Mouse (Mus musculus): ENCODE measurements around the gene Arhgef12. TPM values are rescaled to one million over a fixed set of nuclear protein-coding genes. Genes with fewer than 3 reads are reported as not detected.

Arhgef12 gene
- polyA plus RNA-seq, 1 experiment from 2014 or later, result 22.1 TPM

GRCm38 (mm10) chr9:43038466-43038865 lies 68.6 kb downstream of the Arhgef12 start:
- no peak overlapping the region for H3K27ac ChIP-seq (ENCODE audit: low read length)
- H3K4me2 ChIP-seq (ENCODE audit: low read length), result no peak overlapping the region
- no peak for ATAC-seq
- H3K27me3 ChIP-seq (ENCODE audit: control insufficient read depth, insufficient read depth, low read depth, low read length), result no peaks in the 10 kb centered on the region
- H3K9ac ChIP-seq (ENCODE audit: low read depth, low read length), result no peak overlapping the region
- 88% methylated on average over 8 of the region's 8 CpGs for WGBS
- no peak overlapping the region for H3K4me3 ChIP-seq (ENCODE audit: low read depth, low read length)
- H3K4me1 ChIP-seq (ENCODE audit: control insufficient read depth, insufficient read depth, low read length), result no peaks in the 10 kb centered on the region
- H3K36me3 ChIP-seq (ENCODE audit: control insufficient read depth, insufficient read depth, low read length), result peaks cover 8% of the 10 kb centered on the region; the same call in 1 of the 2 replicates
- no peaks in the 10 kb centered on the region for H3K9me3 ChIP-seq (replicated peaks; ENCODE audit: control insufficient read depth, low read length, poor library complexity, severe bottlenecking)

GRCm38 (mm10) chr9:43035208-43035607 lies 71.8 kb downstream of the Arhgef12 start:
- H3K36me3 ChIP-seq (ENCODE audit: control insufficient read depth, insufficient read depth, low read length), result peaks cover 2% of the 10 kb centered on the region; the same call in 1 of the 2 replicates
- no peak overlapping the region for H3K9ac ChIP-seq (ENCODE audit: low read depth, low read length)
- 49% methylated on average over 4 of the region's 4 CpGs for WGBS

GRCm38 (mm10) chr9:43034273-43034672 lies 72.8 kb downstream of the Arhgef12 start:
- Histone ChIP-seq H3K27me3 (ENCODE audit: control insufficient read depth, insufficient read depth, low read depth, low read length) (no peaks in the 10 kb centered on the region), H3K4me2 (ENCODE audit: low read length) (no peak overlapping the region), H3K9ac (ENCODE audit: low read depth, low read length) (no peak overlapping the region), H3K36me3 (ENCODE audit: control insufficient read depth, insufficient read depth, low read length) (no peaks in the 10 kb centered on the region), H3K27ac (ENCODE audit: low read length) (no peak overlapping the region), H3K4me1 (ENCODE audit: control insufficient read depth, insufficient read depth, low read length) (peaks cover 2% of the 10 kb centered on the region; the same call in 1 of the 2 replicates), H3K9me3 (replicated peaks; ENCODE audit: control insufficient read depth, low read length, poor library complexity, severe bottlenecking) (no peaks in the 10 kb centered on the region), H3K4me3 (ENCODE audit: low read depth, low read length) (no peak overlapping the region)
- ATAC-seq, result no peak

More at GRCm38 (mm10) chr9:43035208-43035607, 71.8 kb downstream of the Arhgef12 start:
- no peaks in the 10 kb centered on the region for H3K27me3 ChIP-seq (ENCODE audit: control insufficient read depth, insufficient read depth, low read depth, low read length)
- no peak overlapping the region for H3K4me3 ChIP-seq (ENCODE audit: low read depth, low read length)
- no peak for ATAC-seq
- peaks cover 2% of the 10 kb centered on the region; the same call in 1 of the 2 replicates for H3K4me1 ChIP-seq (ENCODE audit: control insufficient read depth, insufficient read depth, low read length)
- no peak overlapping the region for H3K27ac ChIP-seq (ENCODE audit: low read length)
- no peaks in the 10 kb centered on the region for H3K9me3 ChIP-seq (replicated peaks; ENCODE audit: control insufficient read depth, low read length, poor library complexity, severe bottlenecking)
- H3K4me2 ChIP-seq (ENCODE audit: low read length), result no peak overlapping the region

GRCm38 (mm10) chr9:43027757-43028156 lies 79.3 kb downstream of the Arhgef12 start:
- ATAC-seq, result no peak
- WGBS, result 84% methylated on average over 5 of the region's 5 CpGs
- H3K4me2 ChIP-seq (ENCODE audit: low read length), result no peak overlapping the region
- peaks cover 6% of the 10 kb centered on the region; the same call in 1 of the 2 replicates for H3K36me3 ChIP-seq (ENCODE audit: control insufficient read depth, insufficient read depth, low read length)
- no peaks in the 10 kb centered on the region; the same call in 1 of the 2 replicates for H3K4me1 ChIP-seq (ENCODE audit: control insufficient read depth, insufficient read depth, low read length)
- no peak overlapping the region for H3K9ac ChIP-seq (ENCODE audit: low read depth, low read length)
- H3K27me3 ChIP-seq (ENCODE audit: control insufficient read depth, insufficient read depth, low read depth, low read length), result no peaks in the 10 kb centered on the region
- no peak overlapping the region for H3K27ac ChIP-seq (ENCODE audit: low read length)
- no peaks in the 10 kb centered on the region for H3K9me3 ChIP-seq (replicated peaks; ENCODE audit: control insufficient read depth, low read length, poor library complexity, severe bottlenecking)
- no peak overlapping the region for H3K4me3 ChIP-seq (ENCODE audit: low read depth, low read length)

- H3K27me3 ChIP-seq (ENCODE audit: control insufficient read depth, insufficient read depth, low read depth, low read length), result no peaks in the 10 kb centered on the region
- H3K4me2 ChIP-seq (ENCODE audit: low read length), result no peak overlapping the region
- ATAC-seq, result no peak
- peaks cover 10% of the 10 kb centered on the region for H3K36me3 ChIP-seq (ENCODE audit: control insufficient read depth, insufficient read depth, low read length)
- H3K27ac ChIP-seq (ENCODE audit: low read length), result no peak overlapping the region
- no peak overlapping the region for H3K9ac ChIP-seq (ENCODE audit: low read depth, low read length)
- no peaks in the 10 kb centered on the region for H3K4me1 ChIP-seq (ENCODE audit: control insufficient read depth, insufficient read depth, low read length)
- no peaks in the 10 kb centered on the region for H3K9me3 ChIP-seq (replicated peaks; ENCODE audit: control insufficient read depth, low read length, poor library complexity, severe bottlenecking)
- H3K4me3 ChIP-seq (ENCODE audit: low read depth, low read length), result no peak overlapping the region
- 89% methylated on average over 5 of the region's 5 CpGs for WGBS
Measured at GRCm38 (mm10) chr9:43021515-43022251, 85.4 kb downstream of the Arhgef12 start.

GRCm38 (mm10) chr9:43019656-43020055 lies 87.4 kb downstream of the Arhgef12 start:
- no peak overlapping the region for H3K9ac ChIP-seq (ENCODE audit: low read depth, low read length)
- no peak overlapping the region for H3K4me2 ChIP-seq (ENCODE audit: low read length)
- H3K4me1 ChIP-seq (ENCODE audit: control insufficient read depth, insufficient read depth, low read length), result no peaks in the 10 kb centered on the region
- H3K27ac ChIP-seq (ENCODE audit: low read length), result no peak overlapping the region
- no peaks in the 10 kb centered on the region for H3K9me3 ChIP-seq (replicated peaks; ENCODE audit: control insufficient read depth, low read length, poor library complexity, severe bottlenecking)
- ATAC-seq, result no peak
- 95% methylated on average over 9 of the region's 9 CpGs for WGBS
- peaks cover 7% of the 10 kb centered on the region for H3K36me3 ChIP-seq (ENCODE audit: control insufficient read depth, insufficient read depth, low read length)
- H3K27me3 ChIP-seq (ENCODE audit: control insufficient read depth, insufficient read depth, low read depth, low read length), result no peaks in the 10 kb centered on the region
- no peak overlapping the region for H3K4me3 ChIP-seq (ENCODE audit: low read depth, low read length)

GRCm38 (mm10) chr9:43015786-43016185 lies 91.3 kb downstream of the Arhgef12 start:
- H3K9me3 ChIP-seq (replicated peaks; ENCODE audit: control insufficient read depth, low read length, poor library complexity, severe bottlenecking), result no peaks in the 10 kb centered on the region
- no peak overlapping the region for H3K4me2 ChIP-seq (ENCODE audit: low read length)
- no peaks in the 10 kb centered on the region for H3K4me1 ChIP-seq (ENCODE audit: control insufficient read depth, insufficient read depth, low read length)
- 94% methylated on average over 5 of the region's 5 CpGs for WGBS
- no peak for ATAC-seq
- H3K4me3 ChIP-seq (ENCODE audit: low read depth, low read length), result no peak overlapping the region
- no peak overlapping the region for H3K27ac ChIP-seq (ENCODE audit: low read length)
- H3K9ac ChIP-seq (ENCODE audit: low read depth, low read length), result no peak overlapping the region
- H3K27me3 ChIP-seq (ENCODE audit: control insufficient read depth, insufficient read depth, low read depth, low read length), result no peaks in the 10 kb centered on the region
- H3K36me3 ChIP-seq (ENCODE audit: control insufficient read depth, insufficient read depth, low read length), result peaks cover 9% of the 10 kb centered on the region

- Histone ChIP-seq H3K9me3 (replicated peaks; ENCODE audit: control insufficient read depth, low read length, poor library complexity, severe bottlenecking) (no peaks in the 10 kb centered on the region), H3K36me3 (ENCODE audit: control insufficient read depth, insufficient read depth, low read length) (peaks cover 9% of the 10 kb centered on the region), H3K4me1 (ENCODE audit: control insufficient read depth, insufficient read depth, low read length) (no peaks in the 10 kb centered on the region), H3K27me3 (ENCODE audit: control insufficient read depth, insufficient read depth, low read depth, low read length) (no peaks in the 10 kb centered on the region), H3K4me3 (ENCODE audit: low read depth, low read length) (no peak overlapping the region), H3K9ac (ENCODE audit: low read depth, low read length) (no peak overlapping the region), H3K27ac (ENCODE audit: low read length) (no peak overlapping the region), H3K4me2 (ENCODE audit: low read length) (no peak overlapping the region)
- ATAC-seq, result no peak
- 87% methylated on average over 2 of the region's 2 CpGs for WGBS
Measured at GRCm38 (mm10) chr9:43015366-43015765, 91.7 kb downstream of the Arhgef12 start.

- WGBS, result 95% methylated on average over 1 of the region's 1 CpGs
- ATAC-seq, result no peak
- Histone ChIP-seq H3K36me3 (ENCODE audit: control insufficient read depth, insufficient read depth, low read length) (peaks cover 11% of the 10 kb centered on the region), H3K27ac (ENCODE audit: low read length) (no peak overlapping the region), H3K4me3 (ENCODE audit: low read depth, low read length) (no peak overlapping the region), H3K9ac (ENCODE audit: low read depth, low read length) (no peak overlapping the region), H3K27me3 (ENCODE audit: control insufficient read depth, insufficient read depth, low read depth, low read length) (no peaks in the 10 kb centered on the region), H3K9me3 (replicated peaks; ENCODE audit: control insufficient read depth, low read length, poor library complexity, severe bottlenecking) (no peaks in the 10 kb centered on the region), H3K4me1 (ENCODE audit: control insufficient read depth, insufficient read depth, low read length) (no peaks in the 10 kb centered on the region), H3K4me2 (ENCODE audit: low read length) (no peak overlapping the region)
Measured at GRCm38 (mm10) chr9:43014886-43015285, 92.2 kb downstream of the Arhgef12 start.

Measured in midbrain, embryonic 16.5 days (tissue).